In genomic region chr12:87052661-87053321, GRCm38 (mm10) we compare ENCODE assay signal across 8 mouse cellular contexts. TPM values are rescaled to one million over a fixed set of nuclear protein-coding genes. Genes with fewer than 3 reads are reported as not detected.
DNase-seq lines count a peak whose midpoint lies in the region; ATAC-seq lines count a peak whose summit lies in the region.

No protein-coding gene starts in this region.

- H3K4me2 ChIP-seq in lung, embryonic 16.5 days (ENCODE audit: low read depth, low read length): no peak overlapping the region

- H3K36me3 ChIP-seq in lung, embryonic 16.5 days (ENCODE audit: control insufficient read depth, insufficient read depth, low read length): no peaks in the 10 kb centered on the region

- no peak overlapping the region for H3K9ac ChIP-seq in lung, embryonic 16.5 days (ENCODE audit: low read length)

- H3K9me3 ChIP-seq in lung, embryonic 16.5 days (ENCODE audit: control insufficient read depth, low read length): no peaks in the 10 kb centered on the region

- H3K27ac ChIP-seq in lung, embryonic 16.5 days (ENCODE audit: low read length): no peak overlapping the region

- DNase-seq in B cell, adult 2 months: peak; percentile 83 to 86
- DNase-seq in adrenal gland, adult 18-20 months (ENCODE audit: low spot score in 2 of 2): peak; percentile 85 to 89
- peak; percentile 71 for DNase-seq in embryo, embryonic 11 days
- peak; percentile 66 to 82 for DNase-seq in gastrocnemius, postnatal 4 days (ENCODE audit: low spot score in 2 of 2)
- DNase-seq in layer of hippocampus, adult 18-20 months (ENCODE audit: low spot score in 2 of 2): peak; percentile 79 to 95
- DNase-seq in ovary, postnatal 14 days (ENCODE audit: low spot score): peak; percentile 77
- peak; percentile 51 to 85 for DNase-seq in thymus, postnatal 10 days (ENCODE audit: low spot score in 2 of 2)

- H3K27me3 ChIP-seq in lung, embryonic 16.5 days (ENCODE audit: control insufficient read depth, insufficient read depth, low read depth, low read length): no peaks in the 10 kb centered on the region; the same call in 1 of the 2 replicates

- ATAC-seq in lung, embryonic 16.5 days (ENCODE audit: low read depth): 0 out of 2 replicates have a peak, but pooled peaks have one; percentile 17

- no peaks in the 10 kb centered on the region for H3K4me1 ChIP-seq in lung, embryonic 16.5 days (replicated peaks; ENCODE audit: control insufficient read depth, insufficient read depth, low read length)

- 21% methylated on average over 16 of the region's 16 CpGs for whole genome bisulfite sequencing in lung, embryonic 16.5 days

- no peak overlapping the region for H3K4me3 ChIP-seq in lung, embryonic 16.5 days (ENCODE audit: low read length)

RNA-seq across cellular contexts. Expression of gene Tmem63c, which starts 31.7 kb away (rescaled TPM):
- 1 to 10 TPM; 1.6 TPM for total RNA-seq in adrenal gland, adult 18-20 months (2021)
- total RNA-seq in gastrocnemius, postnatal 4 days (2021): under 1 TPM; 0.10 to 0.16 TPM
- total RNA-seq in layer of hippocampus, adult 18-20 months (2021): 10 to 100 TPM; 34.9 to 35.3 TPM
- 0.13 TPM in 1 of 2 replicates, not detected in the other for polyA plus RNA-seq in lung, embryonic 16.5 days (2015; fragmentation: Nextera tagmentation; extraction: Ambion mirVana)

RNA-seq across cellular contexts. Expression of gene Ngb, which starts 49.5 kb away (rescaled TPM):
- 1 to 10 TPM; 3.5 to 4.2 TPM for total RNA-seq in adrenal gland, adult 18-20 months (2021)
- total RNA-seq in gastrocnemius, postnatal 4 days (2021): not detected
- total RNA-seq in layer of hippocampus, adult 18-20 months (2021): 1 to 10 TPM; 2.5 to 3.0 TPM
- polyA plus RNA-seq in lung, embryonic 16.5 days (2015; fragmentation: Nextera tagmentation; extraction: Ambion mirVana): 6.4 and 6.6 TPM in 2 replicates

Comparison
In these comparisons a context has a peak if more than half of its experiments do, and no peak if none do; other contexts are left out.
1. RNA of gene Tmem63c, which starts 31.7 kb away (total RNA-seq): 34.9 to 35.3 TPM in layer of hippocampus, adult 18-20 months; 1.6 TPM in adrenal gland, adult 18-20 months and 0.10 to 0.16 TPM in gastrocnemius, postnatal 4 days; every median in the first group is over 10 times any median in the second.
2. Peak in every context shown above with its lines, with median percentiles within 50 percentile points of each other: DNase-seq.